Mouse (Mus musculus): ENCODE results near the gene Xlr5a. TPM values are rescaled to one million over a fixed set of nuclear protein-coding genes. Genes with fewer than 3 reads are reported as not detected.

The Xlr5a gene
- total RNA-seq (2023), result not detected

GRCm38 (mm10) chrX:73292876-73293275 is at the start of gene Xlr5a, which contains the start of gene Xlr5c:
Gene Xlr5a, minus strand, starts transcription at chrX:73292976.
Gene Xlr5c, minus strand, starts transcription at chrX:73292976.

GRCm38 (mm10) chrX:73342483-73342895 is 49.7 kb upstream of the Xlr5a start, which contains the start of gene Zfp275:
Gene Zfp275, plus strand, starts transcription at chrX:73342621.

DNA sequence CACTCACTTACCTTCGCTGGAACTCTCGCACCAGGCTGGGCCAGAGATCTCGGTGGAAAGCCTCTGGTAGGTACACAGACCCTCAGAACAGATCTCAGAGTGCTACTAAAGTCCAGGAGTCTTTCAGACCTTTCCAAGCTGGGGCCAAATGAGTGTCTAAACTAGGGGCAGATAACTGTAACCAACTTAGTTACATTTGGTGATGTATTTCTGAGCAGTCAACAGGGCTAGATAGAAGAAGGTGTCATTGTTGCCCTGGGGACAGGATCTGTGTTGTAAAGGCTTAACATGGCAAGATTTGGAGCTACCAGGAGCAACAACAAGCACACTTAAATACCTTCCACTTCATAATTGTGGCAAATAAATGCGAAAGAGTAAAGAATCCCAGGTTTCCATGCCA is 44.0 kb upstream of the Xlr5a start, which contains the start of gene Gm45015:
Gene Gm45015, minus strand, starts transcription at position 101 of the 400 bp plus-strand sequence.

GRCm38 (mm10) chrX:73265270-73265669 is 27.5 kb downstream of the Xlr5a start, which contains the start of gene Xlr3c:
Gene Xlr3c, minus strand, starts transcription at chrX:73265390.

DNA sequence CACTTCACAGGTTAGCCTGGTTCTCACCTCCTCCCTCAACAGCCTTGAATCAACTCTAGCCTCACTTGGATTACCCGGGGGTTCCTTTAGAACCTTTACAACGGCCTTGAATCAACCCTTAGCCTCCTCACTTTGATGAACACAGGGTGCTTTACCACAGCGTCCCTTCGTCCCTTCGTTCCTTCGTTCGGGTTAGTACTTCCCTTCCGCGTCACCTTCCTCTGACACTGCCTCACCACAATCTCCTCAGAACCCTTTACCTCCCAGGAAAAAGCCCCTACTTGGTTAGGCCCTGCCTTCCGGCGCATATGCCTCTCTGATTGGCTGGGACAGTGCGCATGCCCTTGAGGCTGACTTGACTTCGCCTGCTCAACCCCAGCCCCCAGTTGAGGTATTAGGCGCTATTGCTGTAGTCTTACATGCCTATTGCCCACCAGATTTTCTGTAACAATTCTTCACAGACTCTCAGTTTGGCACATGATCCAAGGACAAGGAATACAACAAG is 49.9 kb downstream of the Xlr5a start, which contains the start of gene Xlr4c:
Gene Xlr4c, minus strand, starts transcription at position 310 of the 505 bp plus-strand sequence.

GRCm38 (mm10) chrX:73227914-73228605 is 64.7 kb downstream of the Xlr5a start, which contains the start of gene F8a:
Gene F8a, plus strand, starts transcription at chrX:73228291.

DNA sequence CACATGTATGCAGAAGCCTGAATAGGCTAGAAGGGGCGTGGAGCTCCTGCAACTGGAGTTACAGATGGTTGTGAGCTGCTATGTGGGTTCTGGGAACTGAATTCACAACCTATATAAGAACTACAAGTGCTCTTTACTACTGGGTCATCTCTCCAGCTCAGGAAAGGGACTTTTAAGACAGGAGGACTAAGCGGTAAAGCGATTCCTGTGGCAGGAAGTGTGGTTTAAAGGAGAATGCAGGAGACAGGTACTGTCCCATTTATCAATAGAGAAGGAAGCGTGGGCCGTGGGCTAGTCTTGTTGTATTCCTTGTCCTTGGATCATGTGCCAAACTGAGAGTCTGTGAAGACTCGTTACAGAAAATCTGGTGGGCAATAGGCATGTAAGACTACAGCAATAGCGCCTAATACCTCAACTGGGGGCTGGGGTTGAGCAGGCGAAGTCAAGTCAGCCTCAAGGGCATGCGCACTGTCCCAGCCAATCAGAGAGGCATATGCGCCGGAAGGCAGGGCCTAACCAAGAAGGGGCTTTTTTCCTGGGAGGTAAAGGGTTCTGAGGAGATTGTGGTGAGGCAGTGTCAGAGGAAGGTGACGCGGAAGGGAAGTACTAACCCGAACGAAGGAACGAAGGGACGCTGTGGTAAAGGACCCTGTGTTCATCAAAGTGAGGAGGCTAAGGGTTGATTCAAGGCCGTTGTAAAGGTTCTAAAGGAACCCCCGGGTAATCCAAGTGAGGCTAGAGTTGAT is 78.8 kb downstream of the Xlr5a start, which contains the start of gene Xlr4b:
Gene Xlr4b, plus strand, starts transcription at position 515 of the 746 bp plus-strand sequence.

GRCm38 (mm10) chrX:73191934-73192333 is 100.8 kb downstream of the Xlr5a start, which contains the start of gene Xlr3b:
Gene Xlr3b, plus strand, starts transcription at chrX:73192207.

GRCm38 (mm10) chrX:73176889-73177288 is 115.9 kb downstream of the Xlr5a start, which contains the start of gene Spin2d:
Gene Spin2d, minus strand, starts transcription at chrX:73176989.

GRCm38 (mm10) chrX:73149350-73149749 is 143.4 kb downstream of the Xlr5a start, which contains the start of gene DXBay18:
Gene DXBay18, minus strand, starts transcription at chrX:73149450.

GRCm38 (mm10) chrX:73148496-73148895 is 144.3 kb downstream of the Xlr5a start, which contains the start of gene Xlr5b:
Gene Xlr5b, plus strand, starts transcription at chrX:73148796.

DNA sequence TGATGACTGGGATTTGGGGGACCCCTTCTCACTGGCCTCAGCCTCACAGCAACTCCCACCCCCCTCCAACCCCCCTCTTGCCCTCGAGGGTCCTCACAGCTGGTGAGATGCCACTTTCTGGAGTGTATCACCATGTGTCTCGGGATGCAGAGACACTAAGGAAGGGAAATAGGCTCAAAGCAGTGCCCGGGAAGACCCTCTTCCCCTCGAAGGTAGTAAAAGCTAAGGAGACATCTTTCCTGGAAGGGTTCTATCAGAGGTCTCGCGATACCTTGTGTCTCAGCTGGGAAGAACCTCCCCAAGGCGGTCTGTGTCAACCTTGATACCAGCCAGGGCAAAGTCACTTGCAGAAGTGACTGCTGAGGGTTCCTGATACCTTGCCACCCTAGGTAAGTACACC is 176.0 kb downstream of the Xlr5a start, which contains the start of gene Gm14685:
Gene Gm14685, plus strand, starts transcription at position 301 of the 400 bp plus-strand sequence.

DNA sequence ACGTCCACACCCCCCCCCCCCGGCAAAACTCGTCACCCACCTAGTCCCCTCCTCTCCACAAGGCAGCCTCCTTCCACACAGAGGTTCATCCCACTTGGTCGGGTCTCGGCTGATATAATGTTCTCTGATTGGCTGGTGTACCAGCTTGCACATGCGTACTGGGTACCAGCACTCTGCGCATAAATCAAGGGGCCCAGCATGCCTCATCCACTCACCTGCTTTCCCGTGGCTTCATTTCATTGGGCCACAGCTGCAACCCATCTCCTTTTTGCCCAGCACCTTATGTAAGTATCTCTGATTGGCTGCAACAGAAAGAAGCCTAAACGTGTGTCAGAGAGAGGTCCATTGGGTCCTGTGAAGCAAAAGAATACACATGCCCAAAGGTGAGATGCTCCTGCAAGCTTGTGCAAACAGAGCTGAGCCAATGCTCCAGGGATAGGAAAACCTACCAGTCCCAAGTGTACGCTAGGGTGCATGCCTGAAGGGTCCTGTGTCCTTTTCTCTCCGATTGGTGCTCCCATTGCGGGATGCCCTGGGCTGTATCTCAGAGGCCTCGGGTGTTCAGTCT is 195.8 kb downstream of the Xlr5a start, which contains the start of gene Xlr3a:
Gene Xlr3a, minus strand, starts transcription at position 155 of the 568 bp plus-strand sequence.

GRCm38 (mm10) chrX:73082267-73083055 is 210.3 kb downstream of the Xlr5a start, which contains the start of gene Xlr4a:
Gene Xlr4a, minus strand, starts transcription at chrX:73082478.

DNA sequence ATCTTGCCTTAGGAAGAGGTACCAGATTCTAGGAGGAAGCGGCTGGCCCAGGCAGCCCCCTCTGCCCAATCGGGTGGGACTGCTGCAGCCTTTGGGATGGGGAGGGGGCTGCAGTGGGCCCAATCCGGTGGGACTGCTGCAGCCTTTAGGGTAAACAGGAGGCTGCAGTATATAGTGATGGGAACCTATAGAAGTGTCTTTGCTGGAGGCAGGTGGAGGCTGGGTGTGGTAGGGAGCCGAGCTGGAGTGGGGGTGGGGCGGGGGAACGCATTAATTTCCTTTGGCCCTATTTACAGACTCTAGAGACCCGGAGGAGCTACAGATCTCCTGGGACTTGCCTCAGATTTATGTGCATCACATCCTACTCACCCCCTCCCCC is 228.4 kb downstream of the Xlr5a start, which contains the start of gene Pnma3:
Gene Pnma3, plus strand, starts transcription at position 373 of the 379 bp plus-strand sequence.

Other genes with a start within 250 kb of the Xlr5a start
- not detected for gene Pnma3, start 228.2 kb downstream of the Xlr5a start, total RNA-seq (2023)
- 47.3 TPM for gene Xlr4a, start 210.5 kb downstream of the Xlr5a start, total RNA-seq (2023)
- 1.0 TPM for gene Xlr3a, start 195.9 kb downstream of the Xlr5a start, total RNA-seq (2023)
- gene Gm14685, start 175.9 kb downstream of the Xlr5a start, total RNA-seq (2023), result 1.7 TPM
- gene Xlr5b, start 144.2 kb downstream of the Xlr5a start, total RNA-seq (2023), result not detected
- gene DXBay18, start 143.5 kb downstream of the Xlr5a start, total RNA-seq (2023), result not detected
- not detected for gene Spin2d, start 116.0 kb downstream of the Xlr5a start, total RNA-seq (2023)
- gene Xlr3b, start 100.8 kb downstream of the Xlr5a start, total RNA-seq (2023), result 5.2 TPM
- 86.9 TPM for gene Xlr4b, start 78.6 kb downstream of the Xlr5a start, total RNA-seq (2023)
- gene F8a, start 64.7 kb downstream of the Xlr5a start, total RNA-seq (2023), result 18.5 TPM
- gene Xlr4c, start 49.8 kb downstream of the Xlr5a start, total RNA-seq (2023), result 60.6 TPM
- gene Xlr3c, start 27.6 kb downstream of the Xlr5a start, total RNA-seq (2023), result not detected
- not detected for gene Xlr5c, start within 50 bp of the Xlr5a start, total RNA-seq (2023)
- not detected for gene Gm45015, start 43.9 kb upstream of the Xlr5a start, total RNA-seq (2023)
- 28.4 TPM for gene Zfp275, start 49.6 kb upstream of the Xlr5a start, total RNA-seq (2023)
- gene Gm18336, start 105.8 kb upstream of the Xlr5a start, total RNA-seq (2023), result not detected
- not detected for gene Zfp92, start 118.1 kb upstream of the Xlr5a start, total RNA-seq (2023)
- not detected for gene Trex2, start 142.4 kb upstream of the Xlr5a start, total RNA-seq (2023)
- 24.2 TPM for gene Haus7, start 166.1 kb upstream of the Xlr5a start, total RNA-seq (2023)
- 2.8 TPM for gene Bgn, start 190.6 kb upstream of the Xlr5a start, total RNA-seq (2023)
- gene Atp2b3, start 210.1 kb upstream of the Xlr5a start, total RNA-seq (2023), result not detected

Data from CD4-positive naive resting alpha-beta T cell, adult 57 days (primary cell).